Mouse (Mus musculus) E14TG2a.4 (cell line): ENCODE data around the gene Slc35f2.

ENCODE experiments used
- CTCF ChIP-seq: conservative IDR thresholded peaks from 2 replicates; pipeline ENCODE4 v1.5.1; 2014; ENCODE audit warnings: low read length
- NANOG ChIP-seq: IDR thresholded peaks from 2 replicates; pipeline ENCODE4 v1.6.1; 2014; ENCODE audit warnings: borderline replicate concordance, low read length, mixed read lengths
- POU5F1 ChIP-seq: IDR thresholded peaks from 2 replicates; pipeline ENCODE4 v1.6.1; 2014; ENCODE audit warnings: low read length, borderline replicate concordance

- TF ChIP-seq CTCF (no peak), POU5F1 (no peak), NANOG (no peak)
These were observed 67.5 kb downstream of the Slc35f2 start for GRCm38 (mm10) chr9:53838816-53839215.
